Mouse (Mus musculus): Measurements from ENCODE around the gene Gli3. TPM values are rescaled to one million over a fixed set of nuclear protein-coding genes. Genes with fewer than 3 reads are reported as not detected.

Gene Gli3
- total RNA-seq, 2 experiments from 2014 or later, result 1.9 to 2.1 TPM

GRCm38 (mm10) chr13:15704669-15705068 is 241.6 kb downstream of the Gli3 start:
- no peak for DNase-seq
- intact Hi-C loops (cut with DNase I), result no loop called here

DNA sequence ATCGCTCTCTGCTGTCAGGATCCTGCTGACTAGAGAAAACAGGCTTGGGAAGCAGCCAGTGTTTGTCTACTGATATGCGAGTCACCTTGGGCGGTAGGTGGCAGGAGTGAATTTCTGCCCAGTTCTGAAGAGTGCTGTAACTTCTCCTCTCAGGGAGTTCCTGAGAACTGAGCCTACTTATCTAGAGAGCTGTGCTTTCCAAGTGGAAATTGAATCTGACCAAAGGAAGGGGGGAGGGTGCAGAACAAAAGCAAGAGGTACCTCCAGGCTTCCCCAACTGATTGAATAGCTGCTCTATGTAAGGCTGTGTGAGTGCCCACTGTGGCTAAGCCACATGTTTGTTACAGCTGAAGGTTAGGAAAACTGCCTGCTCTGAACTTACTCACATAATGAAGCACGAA is 244.4 kb downstream of the Gli3 start:
- intact Hi-C loops (cut with DNase I), result no loop called here
- peak in 1 of 2 experiments; percentile 17 for DNase-seq

GRCm38 (mm10) chr13:15713486-15713885 is 250.5 kb downstream of the Gli3 start:
- no peak for DNase-seq
- intact Hi-C loops (cut with DNase I), result no loop called here

DNA sequence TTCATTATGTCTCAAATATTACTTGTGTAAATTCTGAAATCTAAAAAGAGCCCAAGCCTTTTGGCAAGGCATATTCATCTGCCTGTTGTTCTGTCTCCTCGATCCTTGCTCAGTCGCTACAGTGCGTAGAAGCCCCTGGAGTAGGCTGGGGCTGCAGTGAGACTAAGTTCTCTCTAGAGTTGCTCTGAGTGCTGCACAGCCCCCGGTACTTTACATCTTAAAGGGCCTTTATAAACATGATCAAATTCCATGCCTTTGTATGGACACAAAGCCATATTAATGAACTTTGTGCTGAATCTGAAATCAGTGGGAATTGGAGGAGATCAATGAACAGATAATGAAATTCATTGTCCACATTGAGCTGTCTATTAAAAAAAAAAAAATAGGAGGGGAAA is 251.3 kb downstream of the Gli3 start:
- intact Hi-C loops (cut with DNase I), result no loop called here
- DNase-seq, result no peak

- intact Hi-C loops (cut with DNase I), result no loop called here
- DNase-seq, result peak; percentile 20 to 25
These were observed 251.8 kb downstream of the Gli3 start for GRCm38 (mm10) chr13:15714726-15715437.

GRCm38 (mm10) chr13:15721446-15721845 is 258.4 kb downstream of the Gli3 start:
- intact Hi-C loops (cut with DNase I), result no loop called here
- DNase-seq, result no peak

DNA sequence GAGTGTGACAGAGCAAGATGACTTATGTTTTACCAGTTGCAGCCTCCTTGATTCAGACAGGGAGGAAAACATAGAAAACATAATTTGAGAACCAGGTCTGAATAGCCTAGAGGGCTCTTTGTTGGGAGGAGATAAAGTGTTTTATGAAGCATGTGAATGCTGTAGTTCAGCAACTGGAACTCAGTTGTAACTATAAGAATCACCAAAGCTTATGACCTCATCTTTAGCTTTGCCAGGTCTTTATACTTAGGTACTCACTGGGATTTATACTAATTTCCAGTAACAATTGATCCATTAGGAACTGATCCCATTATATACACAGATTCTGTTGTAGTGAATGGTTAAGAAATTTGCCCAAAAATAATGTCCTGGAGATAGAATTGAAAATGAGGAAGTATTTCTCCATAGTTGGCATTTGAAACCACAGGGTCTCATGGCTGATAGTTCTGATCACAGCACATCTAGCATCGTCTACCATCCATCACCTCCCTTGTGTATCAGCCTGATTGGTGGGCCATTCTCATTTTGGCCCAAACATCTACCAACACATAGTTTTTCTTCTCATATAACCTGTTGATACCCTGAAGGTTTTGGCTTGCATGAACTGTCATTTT is 259.8 kb downstream of the Gli3 start:
- DNase-seq, result no peak
- intact Hi-C loops (cut with DNase I), result no loop called here

DNA sequence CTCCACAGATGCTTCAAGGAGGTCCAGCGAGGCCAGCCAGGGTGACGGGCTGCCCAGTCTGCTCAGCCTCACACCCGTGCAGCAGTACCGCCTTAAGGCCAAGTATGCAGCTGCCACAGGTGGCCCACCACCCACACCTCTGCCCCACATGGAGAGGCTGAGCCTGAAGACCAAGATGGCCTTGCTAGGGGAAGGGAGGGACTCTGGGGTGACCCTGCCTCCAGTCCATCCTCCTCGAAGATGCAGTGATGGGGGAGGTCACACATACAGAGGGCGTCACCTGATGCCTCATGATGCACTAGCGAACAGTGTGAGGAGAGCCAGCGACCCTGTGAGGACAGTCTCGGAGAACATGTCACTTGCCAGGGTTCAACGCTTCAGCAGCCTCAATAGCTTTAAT is 261.7 kb downstream of the Gli3 start:
- intact Hi-C loops (cut with DNase I), result no loop called here
- no peak for DNase-seq

- intact Hi-C loops (cut with DNase I), result no loop called here
- DNase-seq, result peak; percentile 86 to 87
These were observed 278.7 kb downstream of the Gli3 start for GRCm38 (mm10) chr13:15741771-15742170.

- DNase-seq, result peak in 1 of 2 experiments; percentile 11
- intact Hi-C loops (cut with DNase I), result no loop called here
These were observed 279.3 kb downstream of the Gli3 start for GRCm38 (mm10) chr13:15742308-15742707.

DNA sequence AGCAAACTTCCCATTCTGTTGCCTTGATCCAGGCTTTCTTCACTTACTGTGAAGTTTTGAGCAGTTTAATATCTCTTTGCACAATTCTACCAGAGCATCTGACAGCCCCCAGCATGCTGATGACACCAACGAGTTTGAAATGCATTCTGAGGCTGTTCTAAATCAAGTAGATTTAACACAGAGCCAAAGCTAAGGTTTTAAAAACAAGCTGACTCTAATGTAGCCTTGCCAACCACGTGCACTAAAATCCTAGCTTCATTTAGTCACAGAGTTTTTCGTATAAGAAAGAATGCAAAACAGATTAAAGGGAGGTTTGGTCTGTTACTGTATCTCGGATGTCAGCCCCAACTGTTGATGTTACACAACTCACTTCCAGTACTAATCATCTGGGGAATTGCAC is 279.7 kb downstream of the Gli3 start:
- no peak for DNase-seq
- intact Hi-C loops (cut with DNase I), result no loop called here

GRCm38 (mm10) chr13:15758835-15759632 is 296.0 kb downstream of the Gli3 start:
- DNase-seq, result peak; percentile 81 to 83
- intact Hi-C loops (cut with DNase I), result loop anchor here (1.0 to 10.0 kb wide), 4 partner anchors 202 to 1110 kb away; partner anchors contain the start of gene Gli3

DNA sequence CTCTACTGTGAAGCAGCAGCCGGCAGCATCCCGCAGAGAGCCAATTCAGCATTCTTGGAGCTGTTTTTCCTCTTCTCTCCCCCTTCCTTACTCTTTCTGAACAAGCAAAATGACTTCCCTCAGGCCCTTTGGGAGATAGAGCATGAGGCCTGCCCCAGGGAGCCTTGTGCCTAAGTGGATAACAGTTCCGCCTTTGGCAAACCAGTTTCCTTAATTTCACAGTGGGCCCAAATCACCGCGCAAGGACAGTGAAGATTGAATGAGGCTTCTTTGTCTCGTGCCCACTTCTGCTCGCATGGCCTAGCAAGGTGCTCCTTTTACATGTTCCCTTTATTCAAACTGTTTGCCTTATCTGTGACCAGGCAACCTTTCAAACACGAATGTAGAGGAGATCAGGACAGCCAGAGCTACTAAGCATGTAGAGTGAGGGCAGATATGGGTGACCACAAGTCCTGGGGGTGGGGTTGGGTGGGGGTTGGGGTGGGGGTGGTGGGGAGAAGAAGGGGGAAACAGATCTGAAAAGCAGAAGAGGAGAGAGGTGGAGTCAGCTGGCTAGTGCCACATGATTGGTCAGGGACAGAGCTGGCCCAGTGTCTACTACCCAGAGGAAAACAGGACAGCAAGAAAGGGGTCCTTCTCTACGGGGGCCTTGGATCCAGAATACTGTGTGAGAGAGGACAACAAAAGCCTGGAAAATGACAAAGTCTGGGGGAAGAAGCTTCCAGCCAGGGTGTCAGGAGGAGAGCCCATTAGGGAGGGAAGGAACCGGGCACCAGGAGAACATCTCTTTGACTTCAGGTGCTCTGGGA is 296.8 kb downstream of the Gli3 start:
- no peak for DNase-seq
- intact Hi-C loops (cut with DNase I), result loop anchor here (1.0 to 10.0 kb wide), 5 partner anchors 203 to 1865 kb away; partner anchors contain the start of gene Gli3

- no peak for DNase-seq
- intact Hi-C loops (cut with DNase I), result loop anchor here (10.0 kb wide), 1 partner anchor 1867 kb away; no protein-coding TSS in a partner anchor
These were observed 299.3 kb downstream of the Gli3 start for GRCm38 (mm10) chr13:15762291-15762690.

DNA sequence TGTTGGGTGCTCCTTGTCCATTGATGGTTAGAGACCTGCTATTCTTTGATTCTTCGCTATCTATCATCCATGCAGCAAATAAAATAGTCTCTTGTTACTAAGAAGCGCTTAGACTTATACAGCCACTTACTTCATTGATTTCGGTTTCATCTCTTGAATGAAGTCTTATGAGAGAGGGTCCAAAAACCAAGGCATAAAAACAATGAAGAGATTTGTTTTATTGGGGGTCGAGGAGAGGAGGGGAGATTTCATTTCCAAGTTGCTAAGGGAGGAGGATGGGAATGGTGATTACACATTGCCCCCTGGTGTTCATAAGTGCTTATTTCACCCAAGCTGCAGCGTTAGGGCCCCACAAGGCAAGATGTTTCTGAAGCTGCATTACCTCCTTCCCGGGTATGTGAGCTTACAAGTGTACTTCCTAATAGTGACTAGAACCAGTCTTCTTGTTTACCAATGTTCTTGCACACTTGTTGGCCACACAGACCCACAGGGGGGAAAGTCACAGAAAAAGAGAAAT is 299.9 kb downstream of the Gli3 start:
- peak in 1 of 2 experiments; percentile 34 for DNase-seq
- intact Hi-C loops (cut with DNase I), result loop anchor here (1.0 to 10.0 kb wide), 2 partner anchors 1112 to 1868 kb away; no protein-coding TSS in a partner anchor

DNA sequence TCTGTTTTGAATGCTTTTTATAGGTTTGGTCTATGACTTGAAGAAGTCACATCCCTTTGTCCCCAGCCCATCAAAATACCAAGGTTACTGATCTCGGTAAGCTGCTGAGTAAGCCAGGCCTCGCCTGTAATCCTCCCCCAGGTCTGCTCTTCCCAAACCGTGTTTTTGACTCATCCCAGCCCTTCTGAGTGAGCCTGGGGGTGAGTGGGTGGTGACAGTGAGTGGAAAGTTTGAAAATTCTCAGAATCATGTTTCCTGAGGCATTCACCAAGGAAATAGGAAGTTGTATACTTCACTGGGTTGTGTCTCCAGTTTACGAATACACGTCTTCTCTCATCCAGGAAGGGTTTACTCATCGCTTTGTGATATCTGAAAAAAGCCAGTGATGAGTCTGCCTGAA is 314.6 kb downstream of the Gli3 start:
- DNase-seq, result no peak
- intact Hi-C loops (cut with DNase I), result no loop called here
